Mouse (Mus musculus) small intestine, adult 10 weeks (tissue): ENCODE results near the gene Cc2d1b. TPM values are rescaled to one million over a fixed set of nuclear protein-coding genes. Genes with fewer than 3 reads are reported as not detected.

Source experiments
- polyA plus RNA-seq: library from polyadenylated mRNA; stranded (reverse); fragments of 350-450 nt; fragmentation: Illumina TruSeq; extraction: RNeasy Lipid Tissue Mini Kit (QIAGEN cat#74804); gene quantifications from one replicate; pipeline ENCODE4 v1.2.3, GENCODE M21; 2014; ENCODE audit warnings: low replicate concordance

Cc2d1b gene
- 34.9 TPM for polyA plus RNA-seq

DNA sequence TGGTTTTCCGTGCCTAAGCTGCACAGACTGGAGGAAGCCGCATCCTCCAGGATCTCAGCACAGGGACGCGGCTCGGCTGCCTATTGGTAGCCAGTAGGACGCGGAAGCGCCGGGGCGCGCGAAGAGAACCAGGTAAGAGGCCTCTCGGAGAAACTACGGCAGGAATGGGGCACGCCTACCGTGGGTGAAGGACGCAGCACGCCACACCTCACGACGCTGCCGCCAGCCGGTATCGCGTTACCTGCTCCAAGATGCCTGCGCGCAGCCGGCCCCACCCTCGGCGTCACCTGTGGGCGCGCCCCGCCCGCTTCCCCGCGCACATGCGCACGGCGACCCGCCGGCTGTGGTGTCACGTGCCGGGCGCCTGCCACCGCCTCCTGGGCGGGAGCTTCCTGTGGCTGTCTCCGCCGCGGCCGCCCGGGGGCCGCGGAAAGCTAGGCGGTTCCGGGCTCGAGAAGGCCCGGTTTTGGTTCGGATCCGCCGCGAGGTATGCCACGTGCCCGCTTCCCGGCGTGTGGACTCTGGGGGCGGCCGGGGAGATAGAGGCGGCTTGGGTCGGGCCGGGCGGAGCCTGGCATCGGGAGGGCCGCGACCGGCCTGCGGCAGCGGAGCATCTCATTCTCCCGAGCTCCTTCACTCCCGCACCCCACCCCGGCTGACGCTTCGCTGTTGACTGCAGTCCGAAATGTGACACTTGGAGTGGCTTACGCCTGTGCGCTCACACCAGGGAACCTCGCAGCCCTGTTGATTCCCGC is at the start of gene Cc2d1b:
Gene Cc2d1b (plus strand): TSS at position 354 of the 755 bp plus-strand sequence.

GRCm38 (mm10) chr4:108578840-108579742 is 40.6 kb upstream of the Cc2d1b start, which contains the start of the genes Prpf38a and Orc1:
Gene Prpf38a (minus strand): TSS chr4:108579336.
Gene Orc1 (plus strand): TSS chr4:108579423.

Other genes with a start within 250 kb of the Cc2d1b start
- not detected for gene Shisal2a, start 236.6 kb upstream of the Cc2d1b start, polyA plus RNA-seq
- gene Gpx7, start 213.0 kb upstream of the Cc2d1b start, polyA plus RNA-seq: not detected
- gene Tut4, start 160.5 kb upstream of the Cc2d1b start, polyA plus RNA-seq: 19.3 TPM
- 48.5 TPM for gene Prpf38a, start 40.6 kb upstream of the Cc2d1b start, polyA plus RNA-seq
- gene Orc1, start 40.5 kb upstream of the Cc2d1b start, polyA plus RNA-seq: 0.97 TPM
- gene 3110021N24Rik, start 99.7 kb downstream of the Cc2d1b start, polyA plus RNA-seq: 2.1 TPM
- 34.0 TPM for gene Zfyve9, start 160.9 kb downstream of the Cc2d1b start, polyA plus RNA-seq
- gene Btf3l4, start 213.7 kb downstream of the Cc2d1b start, polyA plus RNA-seq: 125 TPM
- gene Txndc12, start 214.7 kb downstream of the Cc2d1b start, polyA plus RNA-seq: 34.4 TPM
- gene Kti12, start 227.8 kb downstream of the Cc2d1b start, polyA plus RNA-seq: 13.5 TPM
- gene A730015C16Rik, start 228.7 kb downstream of the Cc2d1b start, polyA plus RNA-seq: not detected